Mouse (Mus musculus) left cerebral cortex, postnatal 25 days (tissue): ENCODE data around the gene Vmn1r57. TPM values are rescaled to one million over a fixed set of nuclear protein-coding genes. Genes with fewer than 3 reads are reported as not detected.
"Not testable (repeated sequence)": the region's sequence is repeated elsewhere in the genome, so short reads cannot be mapped to it uniquely, and the experiment has no call there.

Experiments
- DNase-seq, 2 experiments: peaks; one replicate each; pipeline ENCODE4 v3.0.0; 2022; ENCODE audit warnings: low spot score in 2 of 2, mixed read lengths in 1 of 2
- intact Hi-C: fragments of 180-260 bp; cut with DNase I; formaldehyde crosslinking; loops from one replicate; pipeline ENCODE4 v1.15.1; 2025
- total RNA-seq, 2 experiments: library from RNA; stranded (reverse); gene quantifications; 2 replicates each; pipeline ENCODE4 v1.2.3; 2021

Vmn1r57 gene
- total RNA-seq: not detected

GRCm38 (mm10) chr7:5218193-5218592, at the start of gene Vmn1r57:
TSS of gene Vmn1r57 (plus strand) at chr7:5218493.
- DNase-seq: not testable (repeated sequence)

DNA sequence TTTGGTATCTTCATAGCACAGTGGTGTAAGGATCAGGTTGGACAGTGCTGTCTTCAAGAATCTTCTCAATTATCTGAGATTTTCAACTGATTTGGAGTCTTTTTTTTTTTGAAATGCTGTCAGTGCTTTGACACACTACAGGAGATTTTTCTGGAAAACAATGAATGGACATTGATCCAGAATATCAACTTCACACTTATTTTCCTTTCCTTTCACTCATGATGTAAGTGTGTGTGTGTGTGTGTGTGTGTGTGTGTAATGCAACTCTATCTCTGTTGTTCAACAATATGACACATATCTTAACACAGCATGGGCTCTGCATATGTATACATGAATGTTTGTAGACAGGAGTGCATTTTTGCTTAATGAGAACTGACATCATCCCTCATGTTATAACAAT, 21.6 kb upstream of the Vmn1r57 start, which contains the start of gene Vmn1r56:
Vmn1r56 (minus strand) TSS at position 101 of the 400 bp plus-strand sequence.
- intact Hi-C loops, DNase-seq: not testable (repeated sequence)

More at GRCm38 (mm10) chr7:5218193-5218592, at the start of gene Vmn1r57:
- intact Hi-C loops: not testable (repeated sequence)

DNA sequence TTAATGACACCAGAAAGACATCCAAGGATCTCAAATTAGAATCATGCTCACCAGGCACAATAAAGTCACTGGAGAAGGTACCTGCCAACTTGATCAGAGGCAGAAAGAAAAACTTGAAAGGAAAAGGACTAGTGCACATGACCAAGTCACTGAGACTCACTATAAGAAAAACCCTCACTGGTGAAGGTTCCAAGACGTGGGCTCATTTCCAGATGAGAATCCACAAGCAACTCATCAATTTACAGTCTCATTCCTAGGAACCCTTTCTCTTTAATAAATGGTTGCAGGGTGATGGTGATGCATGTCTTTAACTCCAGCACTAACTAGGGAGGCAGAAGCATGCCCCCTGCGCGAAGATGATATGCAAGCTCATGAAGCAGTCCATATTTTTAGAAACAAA, 44.8 kb downstream of the Vmn1r57 start:
- DNase-seq: no peak
- intact Hi-C loops: no loop called here

Other genes with a start within 250 kb of the Vmn1r57 start
- under 1 TPM; 0.34 to 0.85 TPM for gene Sbk3, start 247.3 kb upstream of the Vmn1r57 start, total RNA-seq
- 10 to 100 TPM; 24.8 to 33.7 TPM for gene Zfp579, start 222.3 kb upstream of the Vmn1r57 start, total RNA-seq
- gene Zfp524, start 204.1 kb upstream of the Vmn1r57 start, total RNA-seq: 1 to 10 TPM; 6.9 TPM
- 10 to 100 TPM; 21.2 to 31.2 TPM for gene Fiz1, start 203.8 kb upstream of the Vmn1r57 start, total RNA-seq
- gene Gm44973, start 203.0 kb upstream of the Vmn1r57 start, total RNA-seq: not detected
- gene Zfp865, start 198.1 kb upstream of the Vmn1r57 start, total RNA-seq: 10 to 100 TPM; 32.9 to 34.5 TPM
- 10 to 100 TPM; 52.0 to 65.0 TPM for gene Ccdc106, start 197.9 kb upstream of the Vmn1r57 start, total RNA-seq
- gene 4632433K11Rik, start 184.4 kb upstream of the Vmn1r57 start, total RNA-seq: 1 to 10 TPM in 1 of 2 experiments, under 1 TPM in 1; 0.85 to 1.2 TPM
- gene Zfp784, start 180.0 kb upstream of the Vmn1r57 start, total RNA-seq: 1 to 10 TPM; 5.4 to 6.5 TPM
- 10 to 100 TPM; 36.8 to 41.7 TPM for gene Zfp580, start 167.0 kb upstream of the Vmn1r57 start, total RNA-seq
- gene U2af2, start 156.3 kb upstream of the Vmn1r57 start, total RNA-seq: 100 to 1,000 TPM; 171 to 180 TPM
- 100 to 1,000 TPM; 454 to 461 TPM for gene Epn1, start 138.3 kb upstream of the Vmn1r57 start, total RNA-seq
- not detected for gene Rfpl4, start 101.5 kb upstream of the Vmn1r57 start, total RNA-seq
- not detected for gene Rasl2-9, start 92.5 kb upstream of the Vmn1r57 start, total RNA-seq
- not detected for gene Vmn1r55, start 68.8 kb upstream of the Vmn1r57 start, total RNA-seq
- not detected for gene Vmn1r56, start 21.7 kb upstream of the Vmn1r57 start, total RNA-seq
- gene Gm5065, start 132.0 kb downstream of the Vmn1r57 start, total RNA-seq: not detected
- not detected for gene Nlrp2, start 132.5 kb downstream of the Vmn1r57 start, total RNA-seq
- not detected for gene Vmn1r58, start 194.9 kb downstream of the Vmn1r57 start, total RNA-seq
- not detected for gene Vmn1r59, start 238.3 kb downstream of the Vmn1r57 start, total RNA-seq